Mouse (Mus musculus): ENCODE measurements around the gene Sqor.

Sqor gene

GRCm38 (mm10) chr2:122765071-122765793 lies at the start of gene Sqor:
Sqor (plus strand) TSS chr2:122765237.
- DNase-seq (ENCODE audit: low spot score), result peak; percentile 77

DNA sequence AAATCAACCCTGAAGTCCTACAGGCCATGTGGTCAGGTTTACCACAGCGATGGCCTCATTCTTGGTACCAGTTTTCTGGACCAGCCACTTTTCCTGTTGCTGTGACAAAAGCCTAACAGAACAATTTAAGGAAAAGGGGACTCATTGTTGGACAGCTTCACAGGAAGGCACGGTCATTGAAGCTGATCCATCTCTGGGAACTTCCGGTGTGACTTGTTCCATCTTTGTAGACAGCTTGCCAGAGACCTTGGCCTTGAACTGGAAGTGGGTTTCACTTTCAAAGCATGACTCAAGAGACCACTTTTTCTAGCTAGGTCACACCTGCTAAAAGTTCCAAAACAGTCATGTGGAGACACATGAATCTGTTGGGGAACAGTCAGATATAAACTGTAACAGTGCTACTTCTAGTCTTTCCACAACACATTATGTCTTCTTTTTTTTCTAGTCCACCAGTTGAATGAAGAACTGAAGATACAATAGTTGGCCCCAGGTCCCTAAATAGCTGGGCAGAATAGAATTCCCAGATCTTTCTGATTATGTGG lies 48.7 kb upstream of the Sqor start:
- DNase-seq (ENCODE audit: low spot score), result no peak

GRCm38 (mm10) chr2:122719232-122719631 lies 45.8 kb upstream of the Sqor start:
- DNase-seq (ENCODE audit: low spot score), result no peak

GRCm38 (mm10) chr2:122720564-122720963 lies 44.5 kb upstream of the Sqor start:
- no peak for DNase-seq (ENCODE audit: low spot score)

DNA sequence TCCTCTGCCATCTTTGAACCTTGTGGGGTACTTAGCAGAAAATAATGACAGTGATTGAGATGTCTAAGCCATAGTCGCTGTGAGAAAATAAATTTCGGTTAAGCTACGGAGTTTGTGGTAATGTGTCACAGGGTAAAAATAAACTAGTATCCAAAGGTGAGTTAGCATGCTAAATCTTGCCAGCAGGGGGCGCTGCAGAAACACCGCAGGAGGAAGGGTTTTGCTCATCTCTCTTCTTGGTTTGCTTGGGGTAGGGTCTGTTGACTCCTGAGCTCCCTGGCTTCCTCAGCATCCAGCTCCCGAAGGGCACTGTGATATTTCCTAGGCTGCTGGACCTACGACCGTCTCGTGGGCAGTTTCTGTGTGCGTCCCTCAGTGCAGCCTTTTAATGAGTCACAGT lies 39.4 kb upstream of the Sqor start:
- peak; percentile 69 for DNase-seq (ENCODE audit: low spot score)

DNA sequence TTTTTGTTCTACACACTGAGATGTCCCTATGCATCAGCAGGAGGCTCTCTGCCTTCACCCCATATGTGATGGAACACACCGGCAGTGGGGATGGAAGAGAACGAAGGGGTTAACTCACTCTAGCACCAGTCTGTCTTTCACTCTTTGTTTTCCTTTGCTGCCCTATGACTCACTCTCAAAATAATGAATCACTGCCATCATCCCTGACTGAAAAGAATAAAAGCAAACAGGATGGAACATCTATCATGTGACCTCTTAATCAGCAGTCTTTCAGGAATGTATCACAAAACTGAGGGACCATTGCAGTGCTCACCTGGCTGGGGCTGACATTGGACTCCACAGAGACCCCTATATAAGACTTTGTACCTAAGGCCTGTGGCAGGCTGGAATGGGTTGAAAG lies 33.6 kb upstream of the Sqor start:
- no peak for DNase-seq (ENCODE audit: low spot score)

DNA sequence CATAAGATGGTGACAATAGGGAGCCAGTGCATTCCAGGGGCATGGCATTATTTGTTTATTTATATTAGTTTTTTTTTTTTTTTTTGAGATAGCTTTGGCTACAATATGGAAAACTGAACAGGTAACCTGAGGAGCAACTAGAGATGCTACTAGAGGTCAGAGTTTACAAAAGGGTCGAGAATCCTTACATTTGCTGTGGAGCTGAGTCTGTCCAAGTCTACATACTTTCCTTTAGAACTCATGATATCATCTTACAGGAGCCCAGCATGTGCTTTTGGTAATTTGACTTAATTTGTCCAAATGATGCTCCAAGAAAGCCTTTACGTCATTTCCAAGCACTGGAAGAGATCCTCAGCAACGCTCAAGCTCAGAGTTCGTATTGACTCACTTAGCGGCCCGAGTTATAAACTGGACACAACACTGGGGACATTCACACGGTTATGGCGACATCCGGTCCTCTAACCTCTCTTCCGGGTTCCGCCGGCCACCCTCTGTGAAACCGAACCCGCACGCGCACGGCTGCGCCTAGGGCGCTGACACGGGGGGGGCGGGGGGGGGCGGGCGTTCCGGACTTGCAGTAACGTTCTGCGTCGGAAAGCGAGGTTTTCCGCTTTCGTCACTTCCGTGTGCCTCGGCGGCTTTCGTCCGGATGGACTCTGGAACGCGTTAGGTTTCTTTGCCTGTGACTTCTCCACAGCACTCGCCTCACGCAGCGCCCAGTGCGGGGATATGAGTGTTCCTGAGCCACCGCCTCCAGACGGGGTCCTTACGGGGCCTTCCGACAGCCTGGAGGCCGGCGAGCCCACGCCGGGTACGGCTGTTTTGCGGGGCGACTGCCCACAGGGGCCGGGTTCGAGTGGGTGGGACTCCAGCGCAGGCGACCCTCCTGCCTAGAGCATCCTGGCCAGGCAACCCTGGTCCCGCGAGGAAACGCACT lies 26.9 kb upstream of the Sqor start, which contains the start of gene Bloc1s6:
TSS of gene Bloc1s6 (plus strand) at position 610 of the 937 bp plus-strand sequence.
- DNase-seq (ENCODE audit: low spot score), result peak; percentile 89

DNA sequence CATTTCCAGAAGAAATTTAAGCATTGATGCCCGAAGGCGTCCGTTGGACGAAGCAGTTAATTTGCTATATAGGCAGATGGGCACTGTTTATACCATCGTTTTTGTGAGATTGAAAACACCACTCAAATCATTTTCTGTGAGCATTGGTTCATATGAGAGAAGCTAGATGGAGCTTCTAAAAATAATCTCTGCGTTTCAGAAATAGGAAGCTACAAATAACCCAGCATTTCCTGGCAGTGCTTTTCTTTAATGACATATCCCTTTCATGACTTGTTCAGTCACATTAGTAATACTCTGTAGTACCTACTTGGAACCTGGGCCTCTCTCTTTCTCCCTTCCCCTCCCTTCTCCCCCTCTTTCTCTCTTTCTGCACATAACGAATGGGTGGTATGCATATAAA lies 26.0 kb upstream of the Sqor start:
- no peak for DNase-seq (ENCODE audit: low spot score)

DNA sequence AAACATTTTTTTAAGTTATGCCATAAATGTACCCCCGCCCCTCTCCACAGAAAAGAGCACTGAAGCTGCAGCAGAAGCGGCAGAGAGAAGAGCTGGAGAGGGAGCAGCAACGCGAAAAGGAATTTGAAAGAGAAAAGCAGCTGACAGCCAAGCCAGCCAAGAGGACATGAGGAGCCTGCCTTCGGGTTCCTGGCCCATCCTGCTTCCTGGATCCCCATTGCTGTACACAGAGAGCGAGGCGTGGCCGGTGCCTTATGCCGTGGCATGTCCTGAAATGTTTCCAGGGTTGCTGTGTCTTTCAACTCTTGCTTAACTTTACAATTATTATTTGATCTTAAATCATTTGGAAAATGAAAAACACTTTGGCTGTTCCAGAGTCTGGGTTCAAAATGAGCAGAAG lies 18.6 kb upstream of the Sqor start:
- DNase-seq (ENCODE audit: low spot score), result no peak

DNA sequence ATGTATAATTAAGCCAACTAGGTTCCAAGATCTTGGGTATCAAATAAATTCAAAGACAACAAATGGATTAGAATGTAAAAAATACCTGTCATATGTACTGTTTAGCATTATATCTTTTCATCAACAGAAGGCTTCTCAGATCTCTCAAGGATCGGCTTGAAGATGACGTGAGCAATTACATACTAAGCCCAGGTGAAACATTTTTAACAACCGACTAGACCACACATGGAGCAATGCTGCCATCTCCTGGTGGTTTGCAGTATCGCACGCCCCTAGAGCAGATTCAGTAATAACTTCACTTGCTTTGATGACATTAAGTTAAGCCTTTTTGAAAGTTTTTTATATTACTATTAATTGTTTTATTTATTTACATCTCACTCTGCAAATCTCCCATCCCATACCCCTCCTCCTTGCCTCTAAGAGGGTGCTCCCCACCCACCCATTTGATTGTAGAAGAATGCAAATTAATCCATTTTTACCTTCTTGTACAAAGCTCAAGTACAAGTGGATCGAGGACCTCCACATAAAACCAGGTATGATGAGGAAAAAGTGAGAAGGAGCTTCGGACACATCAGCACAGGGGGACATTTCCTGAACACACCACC lies 11.2 kb upstream of the Sqor start:
- peak; percentile 78 for DNase-seq (ENCODE audit: low spot score)

DNA sequence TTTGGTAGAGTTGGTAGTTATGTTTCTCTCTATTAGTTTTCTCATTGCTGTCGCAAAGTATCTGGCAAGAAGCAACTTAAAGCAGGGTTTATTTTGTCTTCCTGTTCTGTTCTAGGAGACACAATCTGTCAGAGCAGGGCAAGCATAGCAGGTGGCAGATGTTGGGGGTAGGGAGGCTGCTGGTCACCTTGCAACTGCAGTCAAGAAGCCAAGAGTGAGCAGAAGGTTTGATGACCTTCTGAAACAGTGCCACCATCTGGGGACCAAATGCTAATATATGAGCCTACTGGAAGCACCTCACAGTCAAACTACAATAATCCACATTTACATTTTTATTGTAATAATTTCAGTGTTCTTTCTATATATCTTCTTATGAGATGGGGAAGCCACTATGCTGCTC lies 5.2 kb upstream of the Sqor start:
- no peak for DNase-seq (ENCODE audit: low spot score)

DNA sequence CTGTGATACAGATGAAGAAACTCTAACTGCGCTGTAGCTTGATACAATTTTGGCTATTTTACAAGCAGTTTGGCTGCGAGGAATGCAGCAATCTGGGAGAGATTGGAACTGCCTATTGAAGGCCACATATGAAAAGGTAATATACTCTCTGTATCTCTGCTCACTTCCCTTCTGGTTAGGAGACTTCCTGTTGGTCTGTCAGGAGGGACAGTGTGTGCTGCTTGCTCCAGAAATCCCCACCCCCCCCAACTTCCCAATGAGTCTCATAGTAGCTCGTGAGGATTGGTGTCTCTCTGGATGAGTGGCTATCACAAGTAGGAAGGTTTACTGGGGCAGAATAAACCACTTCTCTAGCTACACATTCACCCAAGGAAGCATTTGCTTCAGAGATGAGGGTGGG lies 2.0 kb upstream of the Sqor start:
- no peak for DNase-seq (ENCODE audit: low spot score)

DNA sequence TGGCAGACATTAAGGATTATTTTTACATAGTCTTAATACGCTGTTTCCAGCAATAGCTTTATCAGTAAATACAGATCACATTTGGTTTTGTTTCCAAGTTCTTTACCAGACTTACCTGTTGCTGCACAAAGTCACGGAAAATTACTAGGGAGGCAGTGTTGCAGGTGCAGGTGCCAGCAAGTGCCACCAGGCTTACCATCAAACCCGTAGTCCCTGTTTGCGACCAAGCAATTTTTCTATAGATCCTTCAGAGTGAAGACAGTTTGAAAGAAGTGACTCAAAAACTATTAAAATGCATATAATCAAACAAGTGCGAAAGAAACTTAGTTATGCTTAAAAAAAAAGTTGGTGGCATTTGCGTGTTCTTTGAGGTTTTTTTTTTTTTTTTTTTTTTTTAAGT lies 511 bp upstream of the Sqor start:
- no peak for DNase-seq (ENCODE audit: low spot score)

GRCm38 (mm10) chr2:122765794-122766145 lies 733 bp downstream of the Sqor start:
- no peak for DNase-seq (ENCODE audit: low spot score)

GRCm38 (mm10) chr2:122771002-122771401 lies 6.0 kb downstream of the Sqor start:
- no peak for DNase-seq (ENCODE audit: low spot score)

DNA sequence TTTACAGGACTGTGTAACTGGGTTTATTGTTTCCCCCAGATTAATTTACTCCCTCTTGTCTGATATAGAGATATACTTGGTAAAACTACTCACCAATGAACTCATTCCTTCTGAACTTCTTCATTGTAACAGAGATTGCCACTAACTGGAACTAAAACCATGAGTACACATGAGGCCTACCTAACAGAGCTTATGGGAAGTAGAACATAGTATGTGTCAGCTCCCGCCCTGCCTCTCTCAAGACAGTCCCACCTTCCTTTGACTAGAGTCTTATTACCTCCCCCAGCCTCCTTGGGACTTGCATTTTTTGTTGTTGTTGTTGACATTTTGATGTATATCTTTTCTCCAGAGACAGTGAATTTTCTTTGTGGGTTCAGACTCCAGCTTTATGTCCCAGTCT lies 7.9 kb downstream of the Sqor start:
- DNase-seq (ENCODE audit: low spot score), result no peak

DNA sequence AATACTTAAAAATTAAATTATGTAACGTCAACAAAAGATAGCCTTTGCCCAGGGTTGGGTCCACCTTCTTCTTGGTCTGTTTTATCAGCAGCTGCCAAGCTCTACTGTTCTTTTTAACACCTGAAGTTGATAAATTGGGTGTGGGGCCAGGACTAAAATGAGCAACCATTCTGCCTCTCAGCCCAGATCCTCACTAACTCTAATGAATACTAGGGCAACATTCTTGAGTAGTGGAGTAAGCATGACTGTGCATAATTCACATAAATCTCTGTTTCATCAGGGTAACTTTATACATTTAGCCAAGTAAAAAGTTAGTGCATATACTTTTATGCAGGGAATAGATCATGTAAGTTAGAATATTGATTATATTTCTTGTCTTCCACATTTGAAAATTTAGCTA lies 10.5 kb downstream of the Sqor start:
- no peak for DNase-seq (ENCODE audit: low spot score)

DNA sequence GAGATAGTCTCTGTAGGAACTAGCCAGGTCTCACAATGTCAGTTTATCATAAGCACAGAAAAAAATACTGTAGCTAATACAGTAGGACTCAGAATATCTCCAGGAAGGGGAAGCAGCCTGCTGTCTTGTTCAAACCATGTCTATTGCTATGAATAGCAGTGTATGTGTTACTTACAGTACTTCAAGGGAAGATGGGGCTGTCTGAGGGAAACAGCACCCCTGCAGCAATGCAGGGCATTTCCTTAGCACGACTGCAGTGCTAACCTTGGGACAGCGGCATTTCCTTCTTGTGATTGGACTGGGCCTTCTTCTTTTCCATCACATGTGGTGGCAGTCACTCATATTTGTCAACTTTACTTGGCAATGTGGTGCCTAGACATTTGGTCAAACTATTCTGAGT lies 11.8 kb downstream of the Sqor start:
- no peak for DNase-seq (ENCODE audit: low spot score)

- no peak for DNase-seq (ENCODE audit: low spot score)
Measured at GRCm38 (mm10) chr2:122779967-122780366, 14.9 kb downstream of the Sqor start.

DNA sequence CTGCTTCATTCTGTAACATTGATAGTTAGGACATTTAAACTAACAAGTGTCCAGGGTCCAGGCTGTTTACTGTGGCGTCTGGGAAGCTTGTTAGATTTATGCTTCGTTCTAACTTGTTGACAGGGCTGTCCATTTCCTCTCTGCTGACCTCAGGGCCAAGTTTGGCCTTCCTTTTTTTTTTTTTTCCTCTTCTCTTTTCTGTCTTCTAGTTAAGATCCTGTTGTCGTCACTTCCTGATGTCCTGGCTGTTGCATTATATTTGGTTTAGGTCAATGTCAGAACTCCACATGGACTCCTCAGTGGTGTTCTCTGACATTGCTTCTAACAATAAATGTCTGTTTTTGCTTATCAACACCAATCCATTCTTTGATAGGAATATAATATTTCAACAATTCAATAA lies 15.4 kb downstream of the Sqor start:
- DNase-seq (ENCODE audit: low spot score), result no peak

DNA sequence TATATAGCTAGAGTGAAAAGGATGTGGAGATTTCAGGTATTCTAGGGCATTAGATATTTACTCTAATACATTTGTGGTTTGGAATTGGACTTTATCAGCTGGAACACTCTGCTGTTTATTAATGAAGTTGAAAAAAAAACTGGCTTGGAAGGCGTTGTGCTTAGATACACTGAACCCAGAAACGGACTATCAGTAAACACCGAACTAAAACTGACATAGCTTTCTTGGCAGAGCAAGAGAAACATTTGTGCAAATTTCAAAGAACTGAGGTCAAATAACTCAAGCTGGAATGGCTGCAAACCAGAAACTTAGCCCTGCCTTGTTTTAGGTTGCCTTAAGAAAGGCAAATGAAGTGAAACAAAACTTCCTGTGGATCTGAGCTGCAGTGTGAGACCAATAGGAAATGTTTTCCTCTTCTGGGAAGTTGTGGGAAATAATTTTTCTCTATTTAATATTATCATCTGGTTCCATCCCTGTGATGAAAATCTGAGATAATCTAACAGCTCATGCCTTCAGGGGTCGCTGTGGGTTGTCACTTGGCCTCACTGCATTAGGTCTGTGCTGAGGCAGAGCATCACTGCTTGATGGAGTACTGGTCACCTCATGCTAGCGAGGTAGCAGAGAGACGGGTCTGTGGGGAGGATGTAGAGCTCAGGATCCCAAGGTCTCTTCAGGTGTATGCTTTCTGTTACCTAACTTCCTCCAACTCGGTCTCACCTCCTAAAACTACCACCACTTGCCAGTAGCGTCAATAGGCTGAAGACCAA lies 16.7 kb downstream of the Sqor start:
- no peak for DNase-seq (ENCODE audit: low spot score)

DNA sequence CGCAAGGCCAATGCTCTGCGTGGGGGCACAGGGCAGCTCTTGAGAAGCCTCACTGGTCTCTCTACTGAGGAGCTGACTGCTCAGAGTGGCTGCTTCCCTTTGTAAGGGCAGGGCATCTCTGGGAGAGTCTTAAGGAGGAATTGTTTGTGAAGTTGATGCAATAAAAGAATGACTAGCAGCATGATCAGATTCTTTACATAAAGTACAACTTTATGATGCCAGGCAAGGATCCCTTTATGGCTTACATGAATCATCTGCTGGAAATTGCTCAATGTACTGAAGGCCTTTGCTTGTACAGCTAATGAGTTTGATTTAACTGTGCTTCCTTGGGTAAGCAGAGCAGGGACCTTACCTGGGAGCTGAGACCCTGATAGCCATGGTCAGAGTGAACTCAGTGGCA lies 18.7 kb downstream of the Sqor start:
- no peak for DNase-seq (ENCODE audit: low spot score)

Data from testis, postnatal 10 days (tissue).